Mouse (Mus musculus) retina, adult 2 months (tissue): Measurements from ENCODE around the gene Ccl24.
"Not testable (repeated sequence)": the region's sequence is repeated elsewhere in the genome, so short reads cannot be mapped to it uniquely, and the experiment has no call there.

Experiments used
- DNase-seq: peaks from one replicate; pipeline ENCODE4 v3.0.0-alpha.2; 2012; ENCODE audit warnings: low read depth, low spot score

Ccl24 gene

DNA sequence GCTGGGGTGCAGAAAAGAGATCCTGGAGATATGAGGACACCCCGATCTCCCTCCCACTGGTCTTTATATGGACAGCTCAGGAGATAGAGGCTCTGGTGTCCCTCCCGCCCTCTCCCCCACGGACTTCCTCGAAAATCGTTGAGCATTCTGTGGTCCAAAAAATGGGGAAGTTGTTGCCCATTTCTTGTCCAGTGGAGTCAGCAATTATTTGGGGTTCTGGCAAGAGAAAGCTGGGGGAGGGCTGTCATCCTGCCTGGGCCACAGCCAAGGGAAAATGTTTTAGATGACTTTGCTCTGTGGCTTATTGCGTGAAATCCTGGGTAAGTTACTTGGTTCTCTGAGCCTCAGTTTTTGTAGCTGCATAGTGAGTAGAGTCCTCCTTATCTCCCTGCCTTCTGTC, at the start of gene Ccl24:
TSS of gene Ccl24 (minus strand) at position 44 of the 400 bp plus-strand sequence.
- no peak for DNase-seq

GRCm38 (mm10) chr5:135621725-135622124, 48.9 kb upstream of the Ccl24 start:
- no peak for DNase-seq

- no peak for DNase-seq
Measured at GRCm38 (mm10) chr5:135620526-135620925, 47.7 kb upstream of the Ccl24 start.

DNA sequence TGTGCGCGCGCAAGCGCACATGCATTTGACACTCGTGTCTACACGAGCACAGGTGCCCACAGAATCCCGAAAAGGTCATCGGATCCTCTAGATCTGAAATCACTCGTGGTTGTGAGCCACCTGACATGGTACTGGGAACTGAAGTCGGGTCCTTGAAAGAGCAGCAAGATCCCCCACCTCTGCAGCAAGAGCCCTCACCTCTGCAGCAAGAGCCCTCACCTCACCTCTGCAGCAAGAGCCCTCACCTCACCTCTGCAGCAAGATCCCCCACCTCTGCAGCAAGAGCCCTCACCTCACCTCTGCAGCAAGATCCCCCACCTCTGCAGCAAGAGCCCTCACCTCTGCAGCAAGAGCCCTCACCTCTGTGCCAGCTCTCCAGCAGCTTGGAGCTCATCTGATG, 46.9 kb upstream of the Ccl24 start:
- DNase-seq, result not testable (repeated sequence)

DNA sequence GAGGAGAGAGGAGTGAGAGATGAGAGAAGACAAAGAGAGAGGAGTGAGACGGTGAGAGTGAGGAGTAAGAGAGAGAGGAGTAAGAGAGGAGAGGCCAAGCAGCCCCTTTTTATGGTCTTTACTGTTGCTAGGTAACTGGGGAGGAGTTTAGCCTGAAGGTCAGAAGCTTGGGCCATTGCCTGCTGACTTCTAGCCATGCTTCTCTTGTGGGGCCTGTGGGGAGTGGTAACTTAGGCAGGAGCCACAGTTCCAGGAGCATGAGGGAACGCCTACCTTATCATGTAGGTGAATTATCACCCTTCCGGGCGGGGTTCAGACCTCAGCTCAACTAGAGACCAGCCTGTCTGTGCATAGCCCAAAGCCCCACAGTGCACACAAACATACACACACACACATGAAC, 36.9 kb upstream of the Ccl24 start:
- no peak for DNase-seq

- no peak for DNase-seq
Measured at GRCm38 (mm10) chr5:135607581-135607980, 34.7 kb upstream of the Ccl24 start.

DNA sequence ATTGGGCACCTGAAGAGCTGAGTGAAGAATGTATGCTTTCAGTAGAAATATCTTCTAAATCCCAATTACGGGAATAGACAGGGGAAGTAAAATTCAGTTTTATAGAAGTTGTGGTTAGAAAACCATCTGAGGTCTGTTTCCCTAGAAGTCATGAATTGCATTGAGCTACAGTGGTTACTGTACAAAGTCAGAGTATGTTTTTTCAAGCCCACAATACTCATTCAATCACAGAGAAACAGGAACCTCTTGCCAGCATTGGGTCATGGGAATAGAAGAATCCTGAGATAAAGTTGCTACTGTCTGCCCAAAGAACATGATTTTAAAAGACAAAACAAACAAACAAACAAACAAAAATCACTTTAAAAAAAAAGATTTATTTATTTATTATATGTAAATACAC, 33.9 kb upstream of the Ccl24 start:
- not testable (repeated sequence) for DNase-seq

DNA sequence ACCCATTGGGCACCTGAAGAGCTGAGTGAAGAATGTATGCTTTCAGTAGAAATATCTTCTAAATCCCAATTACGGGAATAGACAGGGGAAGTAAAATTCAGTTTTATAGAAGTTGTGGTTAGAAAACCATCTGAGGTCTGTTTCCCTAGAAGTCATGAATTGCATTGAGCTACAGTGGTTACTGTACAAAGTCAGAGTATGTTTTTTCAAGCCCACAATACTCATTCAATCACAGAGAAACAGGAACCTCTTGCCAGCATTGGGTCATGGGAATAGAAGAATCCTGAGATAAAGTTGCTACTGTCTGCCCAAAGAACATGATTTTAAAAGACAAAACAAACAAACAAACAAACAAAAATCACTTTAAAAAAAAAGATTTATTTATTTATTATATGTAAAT, 31.8 kb upstream of the Ccl24 start:
- DNase-seq, result not testable (repeated sequence)

DNA sequence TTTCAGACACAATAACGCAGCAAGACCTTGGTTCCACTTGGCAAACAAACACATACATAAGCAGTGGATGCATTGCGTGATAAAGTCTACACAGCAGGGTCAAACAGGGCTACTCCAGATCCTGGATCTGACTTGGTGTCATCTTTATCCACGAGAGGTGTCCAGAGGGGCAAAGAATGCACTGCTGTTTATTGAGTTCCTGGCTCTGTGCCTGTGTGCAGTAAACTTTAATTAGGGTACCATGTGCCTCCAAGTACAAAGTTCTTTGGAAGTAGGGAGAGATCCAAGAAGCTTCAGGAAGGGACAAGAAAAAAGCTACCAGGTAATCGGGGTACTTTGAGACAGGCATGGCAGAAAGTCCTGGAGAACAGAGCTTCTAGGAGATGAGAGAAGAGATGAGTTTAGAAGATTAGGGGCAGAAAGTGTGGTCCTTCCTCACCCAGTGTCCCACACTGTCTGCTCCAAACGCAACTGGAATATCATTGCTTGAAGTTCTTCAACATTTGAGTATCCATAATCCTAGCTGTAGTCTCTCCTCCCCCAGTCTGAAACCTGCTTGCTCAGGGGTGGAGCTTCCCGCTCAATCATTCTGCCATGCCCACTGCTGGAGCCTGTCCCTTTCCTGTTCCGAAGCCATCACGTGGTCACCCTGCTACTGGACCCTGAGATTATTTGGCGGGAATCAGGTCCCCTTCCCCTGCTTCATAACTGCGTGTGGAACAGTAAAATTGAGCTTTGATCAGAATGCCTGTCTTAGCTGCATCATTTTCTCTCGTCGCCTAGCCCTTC, 17.3 kb upstream of the Ccl24 start:
- DNase-seq, result no peak

GRCm38 (mm10) chr5:135587764-135588163, 14.9 kb upstream of the Ccl24 start:
- no peak for DNase-seq

GRCm38 (mm10) chr5:135585691-135586090, 12.8 kb upstream of the Ccl24 start:
- no peak for DNase-seq

GRCm38 (mm10) chr5:135582330-135582729, 9.5 kb upstream of the Ccl24 start:
- no peak for DNase-seq

GRCm38 (mm10) chr5:135579331-135579751, 6.5 kb upstream of the Ccl24 start:
- no peak for DNase-seq

DNA sequence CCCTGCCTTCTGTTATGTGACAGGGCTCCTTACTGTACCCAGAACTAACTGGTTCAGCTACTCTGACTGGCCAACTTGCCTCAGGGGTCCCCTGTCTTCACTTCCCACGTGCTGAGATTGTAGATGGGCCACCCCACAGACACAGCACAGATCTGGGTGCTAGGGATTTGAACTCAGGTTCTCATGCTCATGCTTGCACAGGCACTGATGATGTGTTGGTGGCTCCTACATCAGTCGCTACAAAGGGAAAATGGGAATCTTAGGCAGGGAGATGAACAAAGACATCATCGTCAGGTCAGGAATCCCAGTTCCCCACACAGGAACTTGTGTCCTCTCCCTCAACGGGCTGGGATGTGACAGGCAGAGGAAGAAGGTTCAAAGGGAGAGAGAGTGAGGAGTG, 3.2 kb upstream of the Ccl24 start:
- no peak for DNase-seq

GRCm38 (mm10) chr5:135568698-135569097, 4.2 kb downstream of the Ccl24 start:
- no peak for DNase-seq

GRCm38 (mm10) chr5:135567556-135568265, 5.1 kb downstream of the Ccl24 start:
- no peak for DNase-seq

DNA sequence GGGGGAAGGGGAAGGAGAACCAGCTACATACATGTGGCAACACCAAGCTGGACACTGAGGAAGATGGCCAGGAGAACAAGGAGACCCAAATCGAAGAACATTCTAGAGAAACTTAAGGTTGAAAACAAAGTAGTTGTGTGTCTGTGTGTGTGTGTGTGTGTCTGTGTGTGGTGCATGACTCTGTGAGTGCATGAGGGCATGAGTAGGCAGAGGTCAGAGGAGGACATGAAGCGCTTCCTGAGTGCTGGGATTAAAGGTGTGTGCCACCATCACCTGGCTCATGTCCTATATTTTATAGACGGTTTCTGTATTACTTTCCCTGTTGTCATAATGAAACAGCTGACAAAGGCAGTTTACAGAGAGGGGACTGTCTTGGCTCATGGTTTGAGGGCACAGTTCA, 9.4 kb downstream of the Ccl24 start, which contains the start of gene Ccl26:
TSS of gene Ccl26 (minus strand) at position 101 of the 400 bp plus-strand sequence.
- DNase-seq, result no peak

DNA sequence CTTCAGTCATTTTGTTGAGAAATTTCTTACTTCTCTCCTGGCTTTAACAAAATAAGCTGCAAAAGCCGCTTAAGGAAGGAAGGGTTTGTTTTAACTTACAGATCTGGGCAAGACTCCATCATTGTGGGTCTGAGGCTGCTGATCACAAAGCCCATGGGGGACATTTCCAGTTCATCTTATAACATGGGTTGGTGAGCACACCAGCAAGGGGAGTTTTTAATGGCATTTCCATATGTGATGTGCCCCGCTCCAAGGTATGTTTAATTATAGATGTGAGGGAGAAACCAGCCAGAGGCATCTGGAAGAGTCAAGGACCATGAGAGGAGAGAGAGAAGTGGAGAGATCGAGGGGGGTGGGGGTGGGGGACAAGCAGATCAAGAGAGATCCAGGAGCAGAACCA, 15.2 kb downstream of the Ccl24 start:
- no peak for DNase-seq

DNA sequence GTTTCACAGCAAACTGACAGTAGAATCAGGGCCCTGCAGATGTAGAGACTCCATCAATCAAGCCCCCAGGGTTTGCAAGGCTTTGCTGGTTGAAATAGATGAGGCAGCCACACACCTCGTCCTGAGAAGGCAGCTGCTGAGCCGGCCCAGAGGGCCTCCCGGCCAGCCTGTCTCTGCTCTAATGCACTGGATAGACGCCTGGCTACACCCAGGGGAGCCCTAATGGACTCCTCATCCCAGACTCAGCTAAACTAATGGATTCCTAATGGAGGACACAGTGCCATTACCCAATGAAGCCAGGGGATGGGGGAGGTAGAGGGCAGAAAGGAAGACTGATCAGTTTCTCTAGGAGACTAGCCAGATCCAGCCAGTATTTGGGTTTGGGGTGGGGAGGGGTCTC, 15.8 kb downstream of the Ccl24 start:
- no peak for DNase-seq

DNA sequence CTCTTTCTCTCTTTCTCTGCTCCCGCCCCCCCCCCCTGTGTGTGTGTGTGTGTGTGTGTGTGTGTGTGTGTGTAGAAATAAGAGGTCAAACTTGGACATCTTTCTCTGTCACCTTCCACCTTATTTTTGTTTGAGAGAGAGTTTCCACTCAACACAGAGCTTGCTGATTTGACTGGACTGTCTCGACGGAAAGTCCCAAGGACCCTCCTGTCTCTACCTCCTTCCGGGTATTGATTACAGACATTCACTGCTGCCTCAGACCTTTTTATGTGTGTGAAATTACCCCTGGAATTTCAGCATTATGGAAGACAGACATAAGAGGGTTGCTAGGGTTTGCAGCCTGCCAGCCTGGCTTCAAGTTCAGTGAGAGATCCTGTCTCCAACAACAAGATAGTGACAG, 16.6 kb downstream of the Ccl24 start:
- no peak for DNase-seq

DNA sequence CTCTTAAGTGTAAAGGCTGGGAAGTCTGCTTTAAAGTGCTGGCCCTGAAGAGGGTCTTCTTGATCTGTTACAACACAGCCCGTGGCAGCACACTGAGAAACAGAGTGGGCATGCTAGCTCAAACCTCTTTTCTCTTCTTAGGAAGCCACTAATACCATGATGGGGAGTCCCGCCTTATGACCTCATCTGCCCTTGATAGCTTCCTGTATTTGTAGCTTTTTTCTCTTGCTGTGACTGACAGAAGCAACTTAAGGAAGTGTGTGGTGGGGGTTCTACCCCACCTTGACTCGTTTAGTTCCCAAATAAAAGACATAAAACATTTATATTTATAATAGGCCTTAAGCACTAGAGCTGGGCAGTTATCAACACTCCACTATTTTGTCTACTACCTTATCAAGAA, 21.3 kb downstream of the Ccl24 start:
- DNase-seq, result no peak

GRCm38 (mm10) chr5:135550910-135551309, 21.9 kb downstream of the Ccl24 start:
- DNase-seq, result no peak

DNA sequence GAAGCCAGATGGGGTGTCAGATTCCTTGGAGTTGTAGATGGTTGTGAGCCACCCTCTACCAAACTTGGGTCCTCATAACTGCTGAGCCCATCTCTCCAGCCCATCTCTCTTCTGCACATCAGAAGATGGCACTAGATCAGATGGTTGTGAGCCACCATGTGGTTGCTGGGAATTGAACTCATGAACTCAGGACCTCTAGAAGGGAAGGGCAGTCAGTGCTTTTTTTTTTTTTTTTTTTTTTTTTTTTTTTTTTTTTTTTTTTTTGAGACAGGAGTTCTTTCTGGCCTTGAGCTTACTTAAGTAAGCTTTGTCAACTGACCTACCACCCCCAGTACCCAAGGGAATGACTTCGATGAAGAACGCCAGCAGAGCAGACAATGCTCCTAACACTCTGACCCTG, 24.9 kb downstream of the Ccl24 start:
- DNase-seq, result no peak
